Mouse (Mus musculus): ENCODE data around the gene Ptcd2. TPM values are rescaled to one million over a fixed set of nuclear protein-coding genes. Genes with fewer than 3 reads are reported as not detected.

Ptcd2 gene
- total and polyA plus RNA-seq, 2 experiments from 2014 or later: 69.7 to 80.8 TPM

- no peak overlapping the region for H3K9ac ChIP-seq (replicated peaks; ENCODE audit: low read depth, low read length)
- no peak overlapping the region for H3K4me3 ChIP-seq (ENCODE audit: low read depth, low read length)
- no peaks in the 10 kb centered on the region for H3K4me1 ChIP-seq (ENCODE audit: control insufficient read depth, insufficient read depth)
- H3K9me3 ChIP-seq (replicated peaks; ENCODE audit: control insufficient read depth, low read length): no peaks in the 10 kb centered on the region
- WGBS: 19% methylated on average over 6 of the region's 6 CpGs
- H3K36me3 ChIP-seq (replicated peaks; ENCODE audit: control insufficient read depth, insufficient read depth, low read length): 0 out of 2 replicates have a peak, but pooled peaks cover 6% of the 10 kb centered on the region
- peak; percentile 81 for DNase-seq (ENCODE audit: low spot score)
- TF ChIP-seq CTCF (IDR thresholded peaks at IDR 0.05; ENCODE audit: low read depth): peak; percentile 96
- TF ChIP-seq EP300 (IDR thresholded peaks at IDR 0.05; ENCODE audit: low read depth): no peak
- peak; percentile 70 for ATAC-seq (ENCODE audit: insufficient read depth, low read depth)
- H3K27ac ChIP-seq (ENCODE audit: low read depth): no peak overlapping the region
- H3K4me2 ChIP-seq (ENCODE audit: low read depth, low read length): no peak overlapping the region
- no peaks in the 10 kb centered on the region for H3K27me3 ChIP-seq (ENCODE audit: control insufficient read depth, insufficient read depth, low read length)
These were observed 31.0 kb upstream of the Ptcd2 start for GRCm38 (mm10) chr13:99375550-99375949.

DNA sequence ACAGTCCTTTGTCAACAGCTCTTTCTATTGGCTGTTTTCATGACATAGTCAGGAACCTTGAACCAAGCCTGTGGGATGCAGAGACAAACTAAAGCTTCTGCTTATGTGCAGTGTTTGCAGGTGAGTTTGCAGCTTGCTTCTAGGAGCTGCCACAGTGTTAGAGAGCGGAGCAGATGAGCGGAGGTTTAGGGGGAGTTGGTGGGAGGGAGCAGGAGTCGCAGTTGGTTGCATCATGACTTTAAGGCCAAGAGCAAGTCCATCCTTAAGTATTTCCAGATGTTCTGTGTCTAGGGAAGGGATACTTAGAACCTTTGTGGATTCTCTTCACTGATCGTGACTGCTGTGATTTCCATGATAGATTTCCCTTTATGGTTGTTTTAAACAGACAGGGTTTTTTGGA, 29.7 kb upstream of the Ptcd2 start:
- no peak overlapping the region for H3K4me2 ChIP-seq (ENCODE audit: low read depth, low read length)
- H3K4me3 ChIP-seq (ENCODE audit: low read depth, low read length): no peak overlapping the region
- DNase-seq (ENCODE audit: low spot score) (no peak), ATAC-seq (ENCODE audit: insufficient read depth, low read depth) (no peak)
- TF ChIP-seq CTCF (IDR thresholded peaks at IDR 0.05; ENCODE audit: low read depth) (no peak), EP300 (IDR thresholded peaks at IDR 0.05; ENCODE audit: low read depth) (no peak)
- H3K27me3 ChIP-seq (ENCODE audit: control insufficient read depth, insufficient read depth, low read length): no peaks in the 10 kb centered on the region
- no peak overlapping the region for H3K27ac ChIP-seq (ENCODE audit: low read depth)
- no peaks in the 10 kb centered on the region for H3K9me3 ChIP-seq (replicated peaks; ENCODE audit: control insufficient read depth, low read length)
- WGBS: 81% methylated on average over 4 of the region's 4 CpGs
- H3K36me3 ChIP-seq (replicated peaks; ENCODE audit: control insufficient read depth, insufficient read depth, low read length): no peaks in the 10 kb centered on the region; the same call in 1 of the 2 replicates
- H3K4me1 ChIP-seq (ENCODE audit: control insufficient read depth, insufficient read depth): no peaks in the 10 kb centered on the region
- no peak overlapping the region for H3K9ac ChIP-seq (replicated peaks; ENCODE audit: low read depth, low read length)

- TF ChIP-seq EP300 (IDR thresholded peaks at IDR 0.05; ENCODE audit: low read depth): no peak
- TF ChIP-seq CTCF (IDR thresholded peaks at IDR 0.05; ENCODE audit: low read depth): no peak
- Histone ChIP-seq H3K4me3 (ENCODE audit: low read depth, low read length) (no peak overlapping the region), H3K9ac (replicated peaks; ENCODE audit: low read depth, low read length) (no peak overlapping the region), H3K9me3 (replicated peaks; ENCODE audit: control insufficient read depth, low read length) (no peaks in the 10 kb centered on the region), H3K27me3 (ENCODE audit: control insufficient read depth, insufficient read depth, low read length) (no peaks in the 10 kb centered on the region), H3K36me3 (replicated peaks; ENCODE audit: control insufficient read depth, insufficient read depth, low read length) (no peaks in the 10 kb centered on the region; the same call in 1 of the 2 replicates), H3K27ac (ENCODE audit: low read depth) (no peak overlapping the region), H3K4me2 (ENCODE audit: low read depth, low read length) (no peak overlapping the region), H3K4me1 (ENCODE audit: control insufficient read depth, insufficient read depth) (no peaks in the 10 kb centered on the region)
- ATAC-seq (ENCODE audit: insufficient read depth, low read depth): no peak
- no peak for DNase-seq (ENCODE audit: low spot score)
- 77% methylated on average over 7 of the region's 7 CpGs for WGBS
These were observed 29.2 kb upstream of the Ptcd2 start for GRCm38 (mm10) chr13:99373684-99374083.

GRCm38 (mm10) chr13:99371285-99371684, 26.8 kb upstream of the Ptcd2 start:
- DNase-seq (ENCODE audit: low spot score) (no peak), ATAC-seq (ENCODE audit: insufficient read depth, low read depth) (no peak)
- peaks cover 2% of the 10 kb centered on the region for H3K36me3 ChIP-seq (replicated peaks; ENCODE audit: control insufficient read depth, insufficient read depth, low read length)
- H3K9me3 ChIP-seq (replicated peaks; ENCODE audit: control insufficient read depth, low read length): no peaks in the 10 kb centered on the region
- no peak overlapping the region for H3K27ac ChIP-seq (ENCODE audit: low read depth)
- H3K4me3 ChIP-seq (ENCODE audit: low read depth, low read length): no peak overlapping the region
- no peaks in the 10 kb centered on the region for H3K27me3 ChIP-seq (ENCODE audit: control insufficient read depth, insufficient read depth, low read length)
- peaks cover 11% of the 10 kb centered on the region for H3K4me1 ChIP-seq (ENCODE audit: control insufficient read depth, insufficient read depth)
- H3K9ac ChIP-seq (replicated peaks; ENCODE audit: low read depth, low read length): no peak overlapping the region
- TF ChIP-seq CTCF (IDR thresholded peaks at IDR 0.05; ENCODE audit: low read depth) (no peak), EP300 (IDR thresholded peaks at IDR 0.05; ENCODE audit: low read depth) (no peak)
- no peak overlapping the region for H3K4me2 ChIP-seq (ENCODE audit: low read depth, low read length)
- WGBS: 94% methylated on average over 5 of the region's 5 CpGs

DNA sequence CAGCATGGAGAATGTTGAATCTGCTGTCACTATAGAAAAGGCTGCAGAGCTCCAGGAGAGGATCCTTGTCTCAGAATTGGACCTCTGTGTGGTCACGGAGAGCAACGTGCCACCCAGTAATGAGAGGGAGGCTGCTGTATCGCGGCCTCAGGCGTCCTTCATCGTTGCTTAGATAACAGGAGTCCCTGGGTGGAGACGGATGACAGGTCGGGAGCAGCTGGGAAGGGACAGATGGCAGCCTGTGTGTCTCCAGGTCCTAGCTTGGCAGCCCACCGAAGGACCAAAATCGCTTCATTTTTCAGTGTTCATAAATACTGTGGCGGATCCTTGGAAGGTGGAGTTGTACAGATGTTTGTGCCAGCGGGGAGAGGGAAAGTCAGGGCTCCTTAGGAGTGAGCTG, 24.6 kb upstream of the Ptcd2 start:
- no peak overlapping the region for H3K9ac ChIP-seq (replicated peaks; ENCODE audit: low read depth, low read length)
- WGBS: 42% methylated on average over 12 of the region's 12 CpGs
- H3K36me3 ChIP-seq (replicated peaks; ENCODE audit: control insufficient read depth, insufficient read depth, low read length): peaks cover 17% of the 10 kb centered on the region
- no peaks in the 10 kb centered on the region for H3K9me3 ChIP-seq (replicated peaks; ENCODE audit: control insufficient read depth, low read length)
- H3K4me3 ChIP-seq (ENCODE audit: low read depth, low read length): no peak overlapping the region
- H3K4me2 ChIP-seq (ENCODE audit: low read depth, low read length): no peak overlapping the region
- H3K4me1 ChIP-seq (ENCODE audit: control insufficient read depth, insufficient read depth): peaks cover 11% of the 10 kb centered on the region
- H3K27ac ChIP-seq (ENCODE audit: low read depth): no peak overlapping the region
- no peak for TF ChIP-seq CTCF (IDR thresholded peaks at IDR 0.05; ENCODE audit: low read depth)
- no peak for TF ChIP-seq EP300 (IDR thresholded peaks at IDR 0.05; ENCODE audit: low read depth)
- DNase-seq (ENCODE audit: low spot score): no peak
- ATAC-seq (ENCODE audit: insufficient read depth, low read depth): no peak
- H3K27me3 ChIP-seq (ENCODE audit: control insufficient read depth, insufficient read depth, low read length): no peaks in the 10 kb centered on the region

GRCm38 (mm10) chr13:99367554-99368174, 23.2 kb upstream of the Ptcd2 start:
- TF ChIP-seq CTCF (IDR thresholded peaks at IDR 0.05; ENCODE audit: low read depth) (no peak), EP300 (IDR thresholded peaks at IDR 0.05; ENCODE audit: low read depth) (no peak)
- WGBS: 68% methylated on average over 12 of the region's 12 CpGs
- Histone ChIP-seq H3K9ac (replicated peaks; ENCODE audit: low read depth, low read length) (no peak overlapping the region), H3K4me2 (ENCODE audit: low read depth, low read length) (no peak overlapping the region), H3K4me3 (ENCODE audit: low read depth, low read length) (no peak overlapping the region), H3K4me1 (ENCODE audit: control insufficient read depth, insufficient read depth) (peaks cover 11% of the 10 kb centered on the region), H3K36me3 (replicated peaks; ENCODE audit: control insufficient read depth, insufficient read depth, low read length) (peaks cover 21% of the 10 kb centered on the region), H3K27ac (ENCODE audit: low read depth) (no peak overlapping the region), H3K9me3 (replicated peaks; ENCODE audit: control insufficient read depth, low read length) (no peaks in the 10 kb centered on the region), H3K27me3 (ENCODE audit: control insufficient read depth, insufficient read depth, low read length) (no peaks in the 10 kb centered on the region)
- peak; percentile 53 for ATAC-seq (ENCODE audit: insufficient read depth, low read depth)
- DNase-seq (ENCODE audit: low spot score): peak; percentile 54
